Mouse (Mus musculus): ENCODE results near the gene Ppil6. TPM values are rescaled to one million over a fixed set of nuclear protein-coding genes. Genes with fewer than 3 reads are reported as not detected.

Ppil6 gene
- 1 to 10 TPM; 4.4 to 5.7 TPM for total RNA-seq (2021)
- long read RNA-seq, experiment 1, partial matches to known transcripts = 0 of 4 reads
- long read RNA-seq, experiment 1, other reads (novel, unspliced or antisense) = 2 of 4 reads
- long read RNA-seq, experiment 2, partial matches to known transcripts = 0 of 1 reads
- long read RNA-seq, experiment 2, other reads (novel, unspliced or antisense) = 1 of 1 reads

- DNase-seq (ENCODE audit: low spot score in 2 of 2) = peak; percentile 90 to 95
These were observed at the start of gene Ppil6, which contains the start of gene Smpd2 for GRCm38 (mm10) chr10:41489708-41490517. TSS of gene Ppil6 (plus strand) at chr10:41490439. TSS of gene Smpd2 (minus strand) at chr10:41490369.

GRCm38 (mm10) chr10:41448216-41448615, 42.0 kb upstream of the Ppil6 start:
- DNase-seq (ENCODE audit: low spot score in 2 of 2) = no peak

- DNase-seq (ENCODE audit: low spot score in 2 of 2) = peak; percentile 11 to 42
These were observed 40.6 kb upstream of the Ppil6 start for GRCm38 (mm10) chr10:41449684-41450083.

- DNase-seq (ENCODE audit: low spot score in 2 of 2) = peak; percentile 94
These were observed 40.0 kb upstream of the Ppil6 start, which contains the start of gene Zbtb24 for GRCm38 (mm10) chr10:41450137-41450670. TSS of gene Zbtb24 (plus strand) at chr10:41450383.

- DNase-seq (ENCODE audit: low spot score in 2 of 2) = no peak
These were observed 39.3 kb upstream of the Ppil6 start for GRCm38 (mm10) chr10:41450780-41451522.

- no peak for DNase-seq (ENCODE audit: low spot score in 2 of 2)
These were observed 38.6 kb upstream of the Ppil6 start for GRCm38 (mm10) chr10:41451656-41452055.

- no peak for DNase-seq (ENCODE audit: low spot score in 2 of 2)
These were observed 37.4 kb upstream of the Ppil6 start for GRCm38 (mm10) chr10:41452791-41453190.

- DNase-seq (ENCODE audit: low spot score in 2 of 2) = no peak
These were observed 30.2 kb upstream of the Ppil6 start for GRCm38 (mm10) chr10:41459990-41460389.

- no peak for DNase-seq (ENCODE audit: low spot score in 2 of 2)
These were observed 29.7 kb upstream of the Ppil6 start for GRCm38 (mm10) chr10:41460501-41460900.

GRCm38 (mm10) chr10:41461057-41461722, 29.0 kb upstream of the Ppil6 start:
- DNase-seq (ENCODE audit: low spot score in 2 of 2) = no peak

GRCm38 (mm10) chr10:41464401-41464955, 25.8 kb upstream of the Ppil6 start:
- no peak for DNase-seq (ENCODE audit: low spot score in 2 of 2)

- DNase-seq (ENCODE audit: low spot score in 2 of 2) = no peak
These were observed 22.9 kb upstream of the Ppil6 start for GRCm38 (mm10) chr10:41467325-41467724.

GRCm38 (mm10) chr10:41470693-41471092, 19.5 kb upstream of the Ppil6 start:
- DNase-seq (ENCODE audit: low spot score in 2 of 2) = no peak

GRCm38 (mm10) chr10:41472534-41472933, 17.7 kb upstream of the Ppil6 start:
- no peak for DNase-seq (ENCODE audit: low spot score in 2 of 2)

GRCm38 (mm10) chr10:41472962-41473481, 17.2 kb upstream of the Ppil6 start:
- no peak for DNase-seq (ENCODE audit: low spot score in 2 of 2)

- DNase-seq (ENCODE audit: low spot score in 2 of 2) = no peak
These were observed 16.3 kb upstream of the Ppil6 start for GRCm38 (mm10) chr10:41473782-41474468.

GRCm38 (mm10) chr10:41474981-41475391, 15.3 kb upstream of the Ppil6 start:
- DNase-seq (ENCODE audit: low spot score in 2 of 2) = no peak

GRCm38 (mm10) chr10:41476171-41477017, 13.8 kb upstream of the Ppil6 start, which contains the start of gene Mical1:
TSS of gene Mical1 (plus strand) at chr10:41476314.
- peak; percentile 48 to 65 for DNase-seq (ENCODE audit: low spot score in 2 of 2)

GRCm38 (mm10) chr10:41477018-41477277, 13.3 kb upstream of the Ppil6 start:
- no peak for DNase-seq (ENCODE audit: low spot score in 2 of 2)
